In genomic region chr16:52804365-52804764, GRCm38 (mm10) we compare ENCODE assay signal across 19 mouse cellular contexts.
DNase-seq lines count a peak whose midpoint lies in the region; ATAC-seq and TF ChIP-seq lines count a peak whose summit lies in the region.
"Had no signal": no experiment of that assay in that cellular context is flagged by ENCODE, and none has a peak within 500 bp of the region (broad histone marks: within the 10 kb centered on the region; RNA-seq: fewer than 3 reads in every experiment).

No protein-coding gene starts in this region.

- H3K36me3 ChIP-seq in kidney, embryonic 14.5 days (ENCODE audit: control insufficient read depth, insufficient read depth, low read length), result no peaks in the 10 kb centered on the region
- no peaks in the 10 kb centered on the region for H3K36me3 ChIP-seq in kidney, postnatal 0 days (ENCODE audit: insufficient read depth, low read length)
- H3K36me3 ChIP-seq: G1E had no signal

- H3K27ac ChIP-seq in kidney, embryonic 14.5 days (ENCODE audit: low read depth, low read length), result no peak overlapping the region
- H3K27ac ChIP-seq in kidney, postnatal 0 days, result no peak overlapping the region

- peak; percentile 57; the same call in 1 of the 2 replicates for ATAC-seq in kidney, embryonic 14.5 days (ENCODE audit: low FRiP score, low TSS enrichment)
- ATAC-seq in kidney, postnatal 0 days (replicated peaks; ENCODE audit: low FRiP score, low read depth), result no peak
- ATAC-seq: activated CD4-positive, CD25-positive, alpha-beta regulatory T cell, adult 4 months; CD4-positive, CD25-positive, alpha-beta regulatory T cell, adult 4 months; Patski had no signal

- no peak overlapping the region for H3K4me2 ChIP-seq in kidney, embryonic 14.5 days (replicated peaks; ENCODE audit: low read depth, low read length)
- no peak overlapping the region for H3K4me2 ChIP-seq in kidney, postnatal 0 days (ENCODE audit: low read length)

- no peak overlapping the region for H3K9ac ChIP-seq in kidney, embryonic 14.5 days (ENCODE audit: low read depth, low read length)
- H3K9ac ChIP-seq in kidney, postnatal 0 days (ENCODE audit: low read depth, low read length), result no peak overlapping the region

- H3K4me3 ChIP-seq in kidney, embryonic 14.5 days (ENCODE audit: low read length), result no peak overlapping the region
- no peak overlapping the region for H3K4me3 ChIP-seq in kidney, postnatal 0 days (replicated peaks; ENCODE audit: low read depth, low read length)

- no peak for DNase-seq in kidney, adult 11 months
- DNase-seq in kidney, postnatal 0 days (ENCODE audit: low spot score), result peak; percentile 58
- DNase-seq in kidney, postnatal 36 days, result no peak
- DNase-seq: adrenal gland, adult 2 months; adrenal gland, adult 8-10 months; adrenal gland, postnatal 10 days; adrenal gland, postnatal 14 days; adrenal gland, postnatal 25 days; adrenal gland, postnatal 36 days; B cell, adult 2 months; cerebellum, adult 11 months; cerebellum, adult 11-12 months; cerebellum, adult 18-20 months had no signal

- H3K4me1 ChIP-seq in kidney, embryonic 14.5 days (ENCODE audit: control insufficient read depth, insufficient read depth, low read length), result no peaks in the 10 kb centered on the region
- no peaks in the 10 kb centered on the region for H3K4me1 ChIP-seq in kidney, postnatal 0 days (replicated peaks; ENCODE audit: insufficient read depth, low read length)

- no peaks in the 10 kb centered on the region for H3K9me3 ChIP-seq in kidney, embryonic 14.5 days (ENCODE audit: control insufficient read depth, low read length)
- H3K9me3 ChIP-seq in kidney, postnatal 0 days (replicated peaks; ENCODE audit: low read length), result no peaks in the 10 kb centered on the region

- no peaks in the 10 kb centered on the region for H3K27me3 ChIP-seq in kidney, embryonic 14.5 days (ENCODE audit: control insufficient read depth, insufficient read depth, low read length)
- no peaks in the 10 kb centered on the region for H3K27me3 ChIP-seq in kidney, postnatal 0 days (ENCODE audit: insufficient read depth, low read length)
- H3K27me3 ChIP-seq: CH12.LX had no signal

- no peak for TF ChIP-seq CTCF in kidney, postnatal 0 days (IDR thresholded peaks at IDR 0.05; ENCODE audit: low read depth)
